Mouse (Mus musculus): ENCODE data around the gene Fer1l4.

DNA sequence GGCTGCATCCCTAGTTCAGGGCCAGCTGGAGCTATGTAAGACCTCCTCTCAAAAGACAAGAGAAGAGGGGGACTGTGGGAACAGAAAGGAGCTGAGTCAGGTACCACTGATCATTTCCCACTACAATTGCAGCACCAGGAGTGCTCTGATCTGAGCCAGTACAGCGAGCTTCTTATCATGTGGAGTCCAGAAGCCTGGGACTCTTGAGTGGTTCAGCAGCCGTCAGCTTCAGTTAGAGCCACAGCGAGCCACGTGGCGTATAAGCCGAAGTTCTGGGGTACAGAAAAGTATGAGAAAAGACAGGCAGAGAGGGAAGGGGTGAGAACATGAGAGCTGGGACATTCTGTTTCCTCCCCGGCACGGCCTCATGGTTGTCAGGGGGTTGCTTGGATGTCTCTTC is 31.5 kb downstream of the Fer1l4 start:
- TF ChIP-seq POLR2A (IDR thresholded peaks at IDR 0.05; ENCODE audit: low read depth, low read length) (no peak), CTCF (IDR thresholded peaks at IDR 0.05; ENCODE audit: extremely low read depth, insufficient read depth, insufficient read length, insufficient replicate concordance) (no peak)
